Mouse (Mus musculus) G1E (cell line): ENCODE measurements at regions not wholly inside any gene's neighbourhood (a gene's known extent, or its start where the extent isn't known, plus 50 kb on each side); places are given as distances from the start of the nearest gene placed in this dataset.

Source experiments
- CTCF ChIP-seq: IDR thresholded peaks from 2 replicates; pipeline ENCODE4 v1.5.1; 2012; ENCODE audit warnings: low read depth, low read length, inconsistent platforms, mixed read lengths
- GATA2 ChIP-seq: IDR thresholded peaks from 2 replicates; pipeline ENCODE4 v1.6.1; 2012; ENCODE audit warnings: low read depth, low read length, inconsistent platforms, borderline replicate concordance

DNA sequence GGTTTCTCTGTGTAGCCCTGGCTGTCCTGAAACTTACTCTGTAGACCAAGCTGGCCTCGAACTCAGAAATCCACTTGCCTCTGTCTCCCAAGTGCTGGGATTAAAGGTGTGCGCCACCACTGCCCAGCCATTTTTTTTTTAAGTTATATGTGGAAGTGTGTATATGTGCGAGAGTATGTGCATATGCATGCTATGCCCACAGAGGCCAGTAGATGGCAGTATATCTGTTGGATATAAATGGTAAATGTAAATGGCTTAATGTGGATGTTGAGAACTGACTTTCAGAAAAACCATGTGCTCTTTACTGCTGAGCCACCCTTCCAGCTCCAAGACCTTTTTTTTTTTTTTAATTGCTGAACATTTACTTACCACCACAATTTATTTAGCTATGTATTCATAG lies 400.2 kb upstream of the Pdzrn3 start:
- TF ChIP-seq GATA2, result no peak
- TF ChIP-seq CTCF, result peak; percentile 15; the same call in 1 of the 2 replicates
